8 mouse cellular contexts compared by ENCODE assay signal in genomic region chr17:84367663-84368062, GRCm38 (mm10).
DNase-seq lines count a peak whose midpoint lies in the region; ATAC-seq and TF ChIP-seq lines count a peak whose summit lies in the region.

No protein-coding gene starts in this region.

- peak; percentile 53 for TF ChIP-seq CTCF in layer of hippocampus, adult 2 months (conservative IDR thresholded peaks at IDR 0.05)

- no peak overlapping the region for H3K4me2 ChIP-seq in forebrain, embryonic 15.5 days (replicated peaks)

- peaks cover 65% of the 10 kb centered on the region for H3K4me1 ChIP-seq in forebrain, embryonic 15.5 days
- H3K4me1 ChIP-seq in limb, embryonic 10.5 days, result peaks cover 76% of the 10 kb centered on the region

- no peak for DNase-seq in layer of hippocampus, adult 2 months (ENCODE audit: low spot score in 2 of 2)
- no peak for DNase-seq in layer of hippocampus, adult 9-10 months (ENCODE audit: low spot score)
- DNase-seq in cerebellum, adult 11 months, result peak; percentile 54
- DNase-seq in limb, embryonic 10.5 days (ENCODE audit: low spot score), result no peak
- DNase-seq in natural killer cell, adult 2 months (ENCODE audit: low spot score in 2 of 2), result no peak
- no peak for DNase-seq in left cerebral cortex, postnatal 14 days (ENCODE audit: low spot score in 2 of 2)
- no peak for DNase-seq in embryo, embryonic 10.5 days (ENCODE audit: low spot score)

- ATAC-seq in forebrain, embryonic 15.5 days (replicated peaks), result no peak

- H3K9me3 ChIP-seq in forebrain, embryonic 15.5 days, result no peaks in the 10 kb centered on the region
- H3K9me3 ChIP-seq in limb, embryonic 10.5 days (replicated peaks), result no peaks in the 10 kb centered on the region

- no peaks in the 10 kb centered on the region for H3K27me3 ChIP-seq in forebrain, embryonic 15.5 days
- no peaks in the 10 kb centered on the region for H3K27me3 ChIP-seq in limb, embryonic 10.5 days (ENCODE audit: low read depth, poor library complexity, severe bottlenecking)

- no peak overlapping the region for H3K4me3 ChIP-seq in layer of hippocampus, adult 2 months
- no peak overlapping the region for H3K4me3 ChIP-seq in forebrain, embryonic 15.5 days
- no peak overlapping the region for H3K4me3 ChIP-seq in limb, embryonic 10.5 days

- H3K27ac ChIP-seq in layer of hippocampus, adult 2 months, result peak overlapping the region; percentile 40; the same call in 1 of the 2 replicates
- H3K27ac ChIP-seq in forebrain, embryonic 15.5 days (replicated peaks), result peak overlapping the region; percentile 47
- H3K27ac ChIP-seq in limb, embryonic 10.5 days, result peak overlapping the region; percentile 50; the same call in 1 of the 2 replicates

- no peak overlapping the region for H3K9ac ChIP-seq in forebrain, embryonic 15.5 days (replicated peaks)

- 33% methylated on average over 3 of the region's 3 CpGs for WGBS in forebrain, embryonic 15.5 days
- WGBS in limb, embryonic 10.5 days, result 76% methylated on average over 3 of the region's 3 CpGs

- intact Hi-C loops in left cerebral cortex, postnatal 14 days (cut with DNase I), result no loop called here

- H3K36me3 ChIP-seq in forebrain, embryonic 15.5 days, result no peaks in the 10 kb centered on the region
- H3K36me3 ChIP-seq in limb, embryonic 10.5 days, result peaks cover 13% of the 10 kb centered on the region
